Mouse (Mus musculus): Measurements from ENCODE around the gene Actg2. TPM values are rescaled to one million over a fixed set of nuclear protein-coding genes. Genes with fewer than 3 reads are reported as not detected.

The Actg2 gene
- total and polyA plus RNA-seq, 3 experiments: 1.1 to 5.6 (median 1.6) TPM

DNA sequence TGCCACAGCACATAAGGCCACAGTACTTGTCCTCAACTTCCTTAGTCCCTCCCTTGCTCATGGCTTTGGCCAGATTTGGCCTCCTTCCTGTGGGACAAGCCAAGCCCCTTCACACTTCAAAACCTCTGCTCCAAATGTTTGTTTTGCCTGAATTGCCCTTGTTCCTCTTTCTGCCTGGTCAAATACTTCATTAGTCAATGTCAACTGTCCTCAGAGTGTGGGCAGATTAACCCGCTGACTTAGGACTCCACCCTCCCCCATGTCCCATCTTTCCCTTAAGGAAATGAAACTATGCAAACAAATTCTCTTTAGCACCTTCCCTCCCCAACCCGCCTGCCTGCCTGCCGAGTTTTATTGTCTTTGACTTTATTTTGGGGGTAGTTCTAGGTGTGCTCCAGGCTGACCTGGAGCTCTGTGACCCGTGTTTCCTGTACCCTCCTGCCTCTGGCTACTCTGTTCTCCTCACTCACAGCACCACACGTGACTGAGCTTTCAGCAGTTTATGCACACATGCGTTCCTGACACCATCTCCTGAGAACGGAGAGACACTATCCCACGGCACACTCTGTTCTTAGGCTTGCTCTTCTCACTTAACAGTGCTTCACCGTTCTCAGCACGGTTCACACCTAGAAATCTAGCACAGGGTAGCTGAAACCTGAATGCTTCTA is 53.5 kb downstream of the Actg2 start:
- Histone ChIP-seq H3K4me3 (replicated peaks in 1 of 3; ENCODE audit: low read depth in 2 of 3, low read length in 2 of 3, poor library complexity in 1 of 3) (no peak overlapping the region), H3K27ac (ENCODE audit: insufficient read depth, low read depth) (peak overlapping the region; percentile 86)
- dilution Hi-C loops (cut with MboI; ENCODE audit: extremely low pct_ligation_motif_present, extremely low pct_unique_long_range_greater_than_20kb, low sequenced_read_pairs): no loop called here

DNA sequence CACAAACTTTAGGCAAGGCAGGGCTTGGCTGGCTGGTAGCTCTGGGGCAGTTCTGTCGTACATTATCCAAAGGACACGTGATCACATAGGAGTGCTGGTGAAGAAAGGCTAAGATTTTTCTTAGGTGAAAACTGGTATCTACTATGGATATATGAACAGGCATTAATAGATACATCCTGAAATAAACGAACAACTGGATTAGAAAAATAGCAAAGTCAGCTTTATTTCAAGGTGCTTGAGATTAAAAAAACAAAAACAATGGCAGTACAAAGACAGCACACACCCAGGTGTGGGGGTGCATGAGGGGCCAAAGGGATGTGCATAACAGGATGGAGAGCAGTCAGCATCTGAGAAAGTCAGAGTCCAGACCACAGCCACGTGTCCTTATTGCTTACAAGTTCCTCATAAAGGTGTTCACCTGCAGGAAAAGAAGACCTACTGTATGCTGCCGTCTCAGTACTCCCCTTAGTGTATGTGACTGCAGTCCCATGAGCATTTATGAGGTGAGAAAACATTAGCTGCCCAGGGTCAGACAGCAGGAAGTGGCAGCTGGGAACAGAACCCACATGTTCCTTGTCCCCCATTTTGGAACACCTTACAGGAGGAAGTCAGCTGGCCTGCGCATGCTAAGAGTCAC is 55.9 kb downstream of the Actg2 start:
- H3K36me3 ChIP-seq (replicated peaks in 1 of 2; ENCODE audit: control insufficient read depth in 1 of 2, insufficient read depth in 1 of 2, low read length in 1 of 2): peaks cover 19 to 47% of the 10 kb centered on the region in 2 experiments
- no peak overlapping the region for H3K4me2 ChIP-seq (ENCODE audit: insufficient read depth, low read depth, poor library complexity, severe bottlenecking)
- TF ChIP-seq JUN (IDR thresholded peaks at IDR 0.05; ENCODE audit: insufficient read depth, low read depth, low read length): no peak
- TF ChIP-seq USF1 (IDR thresholded peaks at IDR 0.05; ENCODE audit: low read depth, low read length): no peak
- TF ChIP-seq RAD21 (IDR thresholded peaks at IDR 0.05; ENCODE audit: low read depth, low read length): no peak
- TF ChIP-seq MAFK (IDR thresholded peaks at IDR 0.05; ENCODE audit: insufficient replicate concordance, low read length): peak; percentile 73; the same call in 1 of the 2 replicates
- dilution Hi-C loops (cut with MboI; ENCODE audit: extremely low pct_ligation_motif_present, extremely low pct_unique_long_range_greater_than_20kb, low sequenced_read_pairs): no loop called here
- no peaks in the 10 kb centered on the region for H3K79me2 ChIP-seq (replicated peaks; ENCODE audit: control insufficient read depth, extremely low read depth, insufficient read depth, poor library complexity, severe bottlenecking)
- no peaks in the 10 kb centered on the region for H3K27me3 ChIP-seq (replicated peaks)
- no peak overlapping the region for H3K27ac ChIP-seq (ENCODE audit: insufficient read depth, low read depth)
- peaks cover 19 to 70% of the 10 kb centered on the region in 2 experiments for H3K4me1 ChIP-seq (ENCODE audit: control insufficient read depth in 1 of 2, insufficient read depth in 2 of 2)
- no peak for DNase-seq (ENCODE audit: extremely low read depth)
- H3K9ac ChIP-seq (ENCODE audit: insufficient read depth, low read depth): no peak overlapping the region
- in situ Hi-C loops (cut with MboI; ENCODE audit: low pct_ligation_motif_present, low pct_unique_long_range_greater_than_20kb, low sequenced_read_pairs): no loop called here
- H3K9me3 ChIP-seq (replicated peaks; ENCODE audit: low read length): no peaks in the 10 kb centered on the region
- no peak overlapping the region for H3K4me3 ChIP-seq (replicated peaks in 1 of 3; ENCODE audit: low read depth in 2 of 3, low read length in 2 of 3, poor library complexity in 1 of 3)

More for the DNA sequence above, 53.5 kb downstream of the Actg2 start:
- in situ Hi-C loops (cut with MboI; ENCODE audit: low pct_ligation_motif_present, low pct_unique_long_range_greater_than_20kb, low sequenced_read_pairs): no loop called here
- peak overlapping the region; percentile 57 for H3K4me2 ChIP-seq (ENCODE audit: insufficient read depth, low read depth, poor library complexity, severe bottlenecking)
- no peak for TF ChIP-seq E2F4 (IDR thresholded peaks at IDR 0.05; ENCODE audit: insufficient replicate concordance, low read depth, low read length)
- TF ChIP-seq RCOR1 (conservative IDR thresholded peaks at IDR 0.05; ENCODE audit: low read depth, low read length): 0 out of 2 replicates have a peak, but pooled peaks have one; percentile 50
- peak; percentile 72 for TF ChIP-seq MAX (IDR thresholded peaks at IDR 0.05; ENCODE audit: low read length)
- TF ChIP-seq CTCF (conservative IDR thresholded peaks at IDR 0.05 in 1 of 2, IDR thresholded peaks at IDR 0.05 in 1 of 2; ENCODE audit: low read depth in 2 of 2, low read length in 2 of 2): no peak
- TF ChIP-seq CHD2 (IDR thresholded peaks at IDR 0.05; ENCODE audit: low read length): peak; percentile 56; the same call in 1 of the 2 replicates
- TF ChIP-seq NRF1 (IDR thresholded peaks at IDR 0.05; ENCODE audit: low read depth, low read length): no peak
- peak; percentile 82 for TF ChIP-seq BHLHE40 (IDR thresholded peaks at IDR 0.05; ENCODE audit: low read depth, low read length)
- TF ChIP-seq SIN3A (IDR thresholded peaks at IDR 0.05; ENCODE audit: low read length): 0 out of 2 replicates have a peak, but pooled peaks have one; percentile 61
- peak; percentile 53 for TF ChIP-seq ELF1 (IDR thresholded peaks at IDR 0.05; ENCODE audit: low read depth, low read length)
- no peak for TF ChIP-seq KAT2A (IDR thresholded peaks at IDR 0.05; ENCODE audit: insufficient replicate concordance, low read length)
- no peak for TF ChIP-seq JUN (IDR thresholded peaks at IDR 0.05; ENCODE audit: insufficient read depth, low read depth, low read length)
- peak; percentile 30; the same call in 1 of the 2 replicates for TF ChIP-seq NELFE (IDR thresholded peaks at IDR 0.05; ENCODE audit: low read depth, low read length)
- TF ChIP-seq MYC (IDR thresholded peaks at IDR 0.05; ENCODE audit: low read depth, low read length): 0 out of 2 replicates have a peak, but pooled peaks have one; percentile 34
- TF ChIP-seq ETS1 (conservative IDR thresholded peaks at IDR 0.05; ENCODE audit: low read depth, low read length): peak; percentile 51
- peak; percentile 17; the same call in 1 of the 2 replicates for TF ChIP-seq MXI1 (IDR thresholded peaks at IDR 0.05; ENCODE audit: low read depth, low read length)
- peak; percentile 89 for TF ChIP-seq IRF4 (IDR thresholded peaks at IDR 0.05; ENCODE audit: low read depth, low read length)
- TF ChIP-seq MAZ (IDR thresholded peaks at IDR 0.05; ENCODE audit: low read depth, low read length): peak; percentile 36; the same call in 1 of the 2 replicates
- TF ChIP-seq MEF2A (IDR thresholded peaks at IDR 0.05; ENCODE audit: borderline replicate concordance, low read depth, low read length): 0 out of 2 replicates have a peak, but pooled peaks have one; percentile 30
- TF ChIP-seq ZMIZ1 (IDR thresholded peaks at IDR 0.05; ENCODE audit: low read depth, low read length): no peak
- TF ChIP-seq EP300 (IDR thresholded peaks at IDR 0.05; ENCODE audit: low read length): peak; percentile 58
- TF ChIP-seq USF2 (conservative IDR thresholded peaks at IDR 0.05; ENCODE audit: low read depth, low read length): 0 out of 2 replicates have a peak, but pooled peaks have one; percentile 37
- no peak for TF ChIP-seq SMC3 (IDR thresholded peaks at IDR 0.05; ENCODE audit: low read depth, low read length)
- TF ChIP-seq POLR2A (IDR thresholded peaks at IDR 0.05; ENCODE audit: low read depth, low read length): no peak
- H3K9ac ChIP-seq (ENCODE audit: insufficient read depth, low read depth): no peak overlapping the region
- no peaks in the 10 kb centered on the region for H3K79me2 ChIP-seq (replicated peaks; ENCODE audit: control insufficient read depth, extremely low read depth, insufficient read depth, poor library complexity, severe bottlenecking)
- peak; percentile 83 for DNase-seq (ENCODE audit: extremely low read depth)
- no peaks in the 10 kb centered on the region for H3K27me3 ChIP-seq (replicated peaks)
- H3K4me1 ChIP-seq (ENCODE audit: control insufficient read depth in 1 of 2, insufficient read depth in 2 of 2): peaks cover 19 to 60% of the 10 kb centered on the region in 2 experiments
- H3K36me3 ChIP-seq (replicated peaks in 1 of 2; ENCODE audit: control insufficient read depth in 1 of 2, insufficient read depth in 1 of 2, low read length in 1 of 2): peaks cover 24 to 68% of the 10 kb centered on the region in 2 experiments
- no peaks in the 10 kb centered on the region for H3K9me3 ChIP-seq (replicated peaks; ENCODE audit: low read length)

All from CH12.LX (cell line).